Comparison of ENCODE assay signal across 11 mouse cellular contexts in genomic region chr11:70625473-70625872, GRCm38 (mm10). TPM values are rescaled to one million over a fixed set of nuclear protein-coding genes. Genes with fewer than 3 reads are reported as not detected.
DNase-seq lines count a peak whose midpoint lies in the region; ATAC-seq and TF ChIP-seq lines count a peak whose summit lies in the region.
"Had no signal": no experiment of that assay in that cellular context is flagged by ENCODE, and none has a peak within 500 bp of the region (broad histone marks: within the 10 kb centered on the region; RNA-seq: fewer than 3 reads in every experiment).

No protein-coding gene starts in this region.

- no peak overlapping the region for H3K9ac ChIP-seq in heart, postnatal 0 days (replicated peaks; ENCODE audit: low read depth, low read length)
- H3K9ac ChIP-seq: embryonic facial prominence, embryonic 12.5 days; stomach, embryonic 15.5 days had no signal

- no peak overlapping the region for H3K4me3 ChIP-seq in heart, postnatal 0 days (ENCODE audit: low read depth, low read length)
- H3K4me3 ChIP-seq in embryonic facial prominence, embryonic 10.5 days, result no peak overlapping the region
- H3K4me3 ChIP-seq: embryonic facial prominence, embryonic 12.5 days; stomach, embryonic 15.5 days had no signal

- H3K4me1 ChIP-seq in heart, postnatal 0 days (ENCODE audit: control insufficient read depth, insufficient read depth), result no peaks in the 10 kb centered on the region
- H3K4me1 ChIP-seq in embryonic facial prominence, embryonic 10.5 days, result no peaks in the 10 kb centered on the region
- H3K4me1 ChIP-seq: embryonic facial prominence, embryonic 12.5 days; stomach, embryonic 15.5 days had no signal

- no peak for TF ChIP-seq EP300 in heart, postnatal 0 days (IDR thresholded peaks at IDR 0.05; ENCODE audit: low read depth)

- no peaks in the 10 kb centered on the region for H3K9me3 ChIP-seq in heart, postnatal 0 days (replicated peaks; ENCODE audit: control insufficient read depth, low read length)
- H3K9me3 ChIP-seq in embryonic facial prominence, embryonic 10.5 days, result no peaks in the 10 kb centered on the region
- H3K9me3 ChIP-seq: embryonic facial prominence, embryonic 12.5 days; stomach, embryonic 15.5 days had no signal

- no peaks in the 10 kb centered on the region for H3K27me3 ChIP-seq in heart, postnatal 0 days (ENCODE audit: control insufficient read depth, insufficient read depth, low read length)
- no peaks in the 10 kb centered on the region for H3K27me3 ChIP-seq in embryonic facial prominence, embryonic 10.5 days (replicated peaks; ENCODE audit: low read depth, poor library complexity, severe bottlenecking)
- H3K27me3 ChIP-seq: embryonic facial prominence, embryonic 12.5 days; stomach, embryonic 15.5 days had no signal

- no peak overlapping the region for H3K27ac ChIP-seq in heart, postnatal 0 days (ENCODE audit: low read depth)
- no peak overlapping the region for H3K27ac ChIP-seq in embryonic facial prominence, embryonic 10.5 days (replicated peaks)
- H3K27ac ChIP-seq: embryonic facial prominence, embryonic 12.5 days; stomach, embryonic 15.5 days had no signal

- no peaks in the 10 kb centered on the region for H3K36me3 ChIP-seq in heart, postnatal 0 days (replicated peaks; ENCODE audit: control insufficient read depth, insufficient read depth, low read length)
- H3K36me3 ChIP-seq in embryonic facial prominence, embryonic 10.5 days (replicated peaks), result no peaks in the 10 kb centered on the region
- H3K36me3 ChIP-seq: embryonic facial prominence, embryonic 12.5 days; stomach, embryonic 15.5 days had no signal

- no peak for DNase-seq in heart, postnatal 0 days (ENCODE audit: low spot score)
- no peak for DNase-seq in heart, adult 8-10 months (ENCODE audit: low spot score)
- peak; percentile 50 for DNase-seq in urinary bladder, postnatal 14 days (ENCODE audit: low spot score)
- no peak for DNase-seq in urinary bladder, postnatal 4 days (ENCODE audit: low spot score in 2 of 2)
- peak; percentile 74 for DNase-seq in embryonic facial prominence, embryonic 10.5 days (ENCODE audit: low spot score)
- DNase-seq in mesoderm, embryonic 11.5 days (ENCODE audit: low read depth, low spot score), result peak; percentile 71
- no peak for DNase-seq in cerebellum, adult 18-20 months
- no peak for DNase-seq in left cerebral cortex, adult 11 months (ENCODE audit: low spot score)

- ATAC-seq in heart, postnatal 0 days (ENCODE audit: insufficient read depth, low read depth), result no peak

- WGBS in heart, postnatal 0 days, result 46% methylated on average over 4 of the region's 4 CpGs
- WGBS in embryonic facial prominence, embryonic 10.5 days, result 54% methylated on average over 4 of the region's 4 CpGs

- H3K4me2 ChIP-seq in heart, postnatal 0 days (ENCODE audit: low read depth, low read length), result no peak overlapping the region
- H3K4me2 ChIP-seq: embryonic facial prominence, embryonic 12.5 days; stomach, embryonic 15.5 days had no signal

- peak; percentile 60 for TF ChIP-seq CTCF in heart, postnatal 0 days (IDR thresholded peaks at IDR 0.05; ENCODE audit: low read depth)

RNA-seq across cellular contexts. Expression of gene Chrne, which starts 6.5 kb away (rescaled TPM):
- total RNA-seq in heart, postnatal 0 days (2014; rRNA removed; ENCODE audit: low replicate concordance), result not detected in 2 replicates
- not detected in 2 replicates for polyA plus RNA-seq in heart, postnatal 0 days (2015; fragmentation: Nextera tagmentation; extraction: Ambion mirVana)
- not detected for total RNA-seq in heart, adult 8-10 months (2022)
- polyA plus RNA-seq in embryonic facial prominence, embryonic 10.5 days (2016; fragmentation: Nextera tagmentation; extraction: Ambion mirVana), result not detected in 2 replicates
- polyA plus RNA-seq: embryonic facial prominence, embryonic 12.5 days; stomach, embryonic 15.5 days had no signal

RNA-seq across cellular contexts. Expression of gene 4930544D05Rik, which starts 9.8 kb away (rescaled TPM):
- total RNA-seq in heart, postnatal 0 days (2014; rRNA removed; ENCODE audit: low replicate concordance), result not detected in 2 replicates
- polyA plus RNA-seq in heart, postnatal 0 days (2015; fragmentation: Nextera tagmentation; extraction: Ambion mirVana), result not detected in 2 replicates
- total RNA-seq in heart, adult 8-10 months (2022), result not detected
- not detected in 2 replicates for polyA plus RNA-seq in embryonic facial prominence, embryonic 10.5 days (2016; fragmentation: Nextera tagmentation; extraction: Ambion mirVana)
- polyA plus RNA-seq: embryonic facial prominence, embryonic 12.5 days; limb, embryonic 14.5 days had no signal

RNA-seq across cellular contexts. Expression of gene Gp1ba, which starts 13.4 kb away (rescaled TPM):
- total RNA-seq in heart, postnatal 0 days (2014; rRNA removed; ENCODE audit: low replicate concordance), result 0.08 TPM in 1 of 2 replicates, not detected in the other
- polyA plus RNA-seq in heart, postnatal 0 days (2015; fragmentation: Nextera tagmentation; extraction: Ambion mirVana), result 0.26 and 0.27 TPM in 2 replicates
- under 1 TPM; 0.31 to 0.55 (median 0.54) TPM for total RNA-seq in heart, adult 8-10 months (2022)
- polyA plus RNA-seq in embryonic facial prominence, embryonic 10.5 days (2016; fragmentation: Nextera tagmentation; extraction: Ambion mirVana), result 0.26 and 0.76 TPM in 2 replicates

RNA-seq across cellular contexts. Expression of gene Rnf167, which starts 21.6 kb away (rescaled TPM):
- total RNA-seq in heart, postnatal 0 days (2014; rRNA removed; ENCODE audit: low replicate concordance), result 48.3 and 66.3 TPM in 2 replicates
- polyA plus RNA-seq in heart, postnatal 0 days (2015; fragmentation: Nextera tagmentation; extraction: Ambion mirVana), result 61.8 and 62.5 TPM in 2 replicates
- total RNA-seq in heart, adult 8-10 months (2022), result 10 to 100 TPM; 53.0 to 67.3 (median 58.7) TPM
- 89.7 and 91.9 TPM in 2 replicates for polyA plus RNA-seq in embryonic facial prominence, embryonic 10.5 days (2016; fragmentation: Nextera tagmentation; extraction: Ambion mirVana)

RNA-seq across cellular contexts. Expression of gene Slc25a11, which starts 21.8 kb away (rescaled TPM):
- total RNA-seq in heart, postnatal 0 days (2014; rRNA removed; ENCODE audit: low replicate concordance), result 530 and 532 TPM in 2 replicates
- 446 and 451 TPM in 2 replicates for polyA plus RNA-seq in heart, postnatal 0 days (2015; fragmentation: Nextera tagmentation; extraction: Ambion mirVana)
- 100 to 1,000 TPM; 640 to 724 (median 656) TPM for total RNA-seq in heart, adult 8-10 months (2022)
- 135 and 137 TPM in 2 replicates for polyA plus RNA-seq in embryonic facial prominence, embryonic 10.5 days (2016; fragmentation: Nextera tagmentation; extraction: Ambion mirVana)

Comparison
In these comparisons a context has a peak if more than half of its experiments do, and no peak if none do; other contexts are left out.
1. DNase-seq: peak in urinary bladder, postnatal 14 days (single experiment), embryonic facial prominence, embryonic 10.5 days (single experiment) and mesoderm, embryonic 11.5 days (single experiment); none in heart, postnatal 0 days (single experiment), heart, adult 8-10 months (single experiment), urinary bladder, postnatal 4 days (0 of 2), cerebellum, adult 18-20 months (0 of 2) and left cerebral cortex, adult 11 months (single experiment).